Mouse (Mus musculus) erythroblast, embryonic 14.5 days (primary cell): ENCODE results near the gene Cmtm2b. TPM values are rescaled to one million over a fixed set of nuclear protein-coding genes. Genes with fewer than 3 reads are reported as not detected.

Source experiments
- H3K27me3 ChIP-seq: 2 replicates; pipeline ENCODE4 v1.6.1; 2012; ENCODE audit warnings: inconsistent platforms; ENCODE audit not compliant: control insufficient read depth
- H3K36me3 ChIP-seq: 2 replicates; pipeline ENCODE4 v1.6.1; 2012; ENCODE audit warnings: mild to moderate bottlenecking, inconsistent platforms; ENCODE audit not compliant: control insufficient read depth
- H3K4me1 ChIP-seq: 2 replicates; pipeline ENCODE4 v1.6.1; 2012; ENCODE audit warnings: inconsistent platforms; ENCODE audit not compliant: control insufficient read depth
- H3K4me3 ChIP-seq: replicated peaks from 2 replicates; pipeline ENCODE3; 2012; ENCODE audit warnings: moderate library complexity, mild to moderate bottlenecking, inconsistent platforms
- H3K9me3 ChIP-seq: 2 replicates; pipeline ENCODE4 v1.6.1; 2012; ENCODE audit warnings: low read length, inconsistent platforms, mixed read lengths; ENCODE audit not compliant: control insufficient read depth
- GATA1 ChIP-seq: IDR thresholded peaks from 2 replicates; pipeline ENCODE4 v1.6.1; 2012; ENCODE audit warnings: low read length, inconsistent platforms, mixed read lengths
- TAL1 ChIP-seq: IDR thresholded peaks from 3 replicates; pipeline ENCODE4 v1.6.1; 2012; ENCODE audit warnings: low read length, inconsistent platforms, mixed read lengths
- polyA plus RNA-seq: library from polyadenylated mRNA; stranded (reverse); fragments of >175 nt; gene quantifications from 2 replicates; pipeline ENCODE4 v1.2.3, GENCODE M21; 2012

Gene Cmtm2b
- polyA plus RNA-seq, 1 experiment, result not detected

DNA sequence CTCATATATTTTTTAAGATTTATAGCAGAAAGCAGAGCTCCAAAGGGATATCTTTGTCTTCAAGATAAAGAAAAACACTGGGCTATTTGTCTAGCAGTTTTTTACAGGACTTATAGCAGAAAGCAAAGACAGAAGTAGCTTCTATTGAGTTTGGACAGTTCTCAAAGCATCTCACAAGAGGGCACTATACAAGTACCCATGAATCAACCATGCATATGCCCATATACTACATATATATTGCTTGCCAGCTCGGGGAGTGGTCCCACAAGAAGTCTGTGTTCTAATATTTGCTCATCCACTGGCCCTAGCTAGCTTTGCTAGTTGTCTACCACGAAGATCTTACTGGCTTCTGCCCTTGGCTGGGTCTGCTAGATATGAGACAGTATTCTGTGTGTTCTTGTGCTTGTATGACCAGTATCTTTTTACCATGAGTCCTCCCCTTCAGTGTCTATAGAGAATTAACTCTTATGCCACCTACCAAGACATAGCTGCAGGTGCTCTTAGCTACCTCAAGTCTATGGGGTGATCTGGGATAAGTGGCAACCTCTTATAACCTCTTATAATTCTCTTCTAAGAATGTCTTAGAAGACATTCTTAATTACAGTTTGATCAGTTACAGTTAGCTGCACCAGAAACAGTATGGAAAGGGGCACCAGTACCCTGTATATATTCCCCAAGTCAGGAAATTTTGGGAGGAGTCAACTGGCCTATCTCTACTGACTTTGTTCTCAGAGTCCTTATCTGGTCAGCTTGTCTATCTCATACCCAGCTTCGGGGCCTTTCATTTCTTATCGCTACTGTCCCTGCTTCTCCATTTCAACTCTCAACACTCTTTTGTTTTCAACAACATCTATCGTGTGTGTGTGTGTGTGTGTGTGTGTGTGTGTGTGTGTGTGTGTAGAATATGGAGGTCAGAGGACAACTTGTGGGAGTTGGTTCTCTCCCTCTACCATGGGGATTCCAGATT, 10.9 kb downstream of the Cmtm2b start:
- H3K36me3 ChIP-seq, result no peaks in the 10 kb centered on the region
- TF ChIP-seq GATA1, result no peak
- TF ChIP-seq TAL1, result no peak
- no peaks in the 10 kb centered on the region for H3K27me3 ChIP-seq
- H3K4me1 ChIP-seq, result peaks cover 18% of the 10 kb centered on the region
- H3K4me3 ChIP-seq, result no peak overlapping the region
- no peaks in the 10 kb centered on the region for H3K9me3 ChIP-seq

- Histone ChIP-seq H3K36me3 (no peaks in the 10 kb centered on the region), H3K9me3 (no peaks in the 10 kb centered on the region), H3K4me3 (no peak overlapping the region), H3K4me1 (peaks cover 18% of the 10 kb centered on the region), H3K27me3 (no peaks in the 10 kb centered on the region)
- no peak for TF ChIP-seq GATA1
- no peak for TF ChIP-seq TAL1
Measured at GRCm38 (mm10) chr8:104333786-104334185, 11.8 kb downstream of the Cmtm2b start.

GRCm38 (mm10) chr8:104334196-104334595, 12.2 kb downstream of the Cmtm2b start:
- no peak overlapping the region for H3K4me3 ChIP-seq

GRCm38 (mm10) chr8:104336806-104337205, 14.8 kb downstream of the Cmtm2b start:
- Histone ChIP-seq H3K27me3 (peaks cover 24% of the 10 kb centered on the region), H3K4me3 (no peak overlapping the region), H3K4me1 (peaks cover 32% of the 10 kb centered on the region), H3K36me3 (no peaks in the 10 kb centered on the region), H3K9me3 (no peaks in the 10 kb centered on the region)
- TF ChIP-seq GATA1 (no peak), TAL1 (no peak)

More at GRCm38 (mm10) chr8:104334196-104334595, 12.2 kb downstream of the Cmtm2b start:
- peaks cover under 1% of the 10 kb centered on the region; the same call in 1 of the 2 replicates for H3K27me3 ChIP-seq
- no peaks in the 10 kb centered on the region for H3K36me3 ChIP-seq
- no peak for TF ChIP-seq GATA1
- no peak for TF ChIP-seq TAL1
- peaks cover 18% of the 10 kb centered on the region for H3K4me1 ChIP-seq
- H3K9me3 ChIP-seq, result no peaks in the 10 kb centered on the region

DNA sequence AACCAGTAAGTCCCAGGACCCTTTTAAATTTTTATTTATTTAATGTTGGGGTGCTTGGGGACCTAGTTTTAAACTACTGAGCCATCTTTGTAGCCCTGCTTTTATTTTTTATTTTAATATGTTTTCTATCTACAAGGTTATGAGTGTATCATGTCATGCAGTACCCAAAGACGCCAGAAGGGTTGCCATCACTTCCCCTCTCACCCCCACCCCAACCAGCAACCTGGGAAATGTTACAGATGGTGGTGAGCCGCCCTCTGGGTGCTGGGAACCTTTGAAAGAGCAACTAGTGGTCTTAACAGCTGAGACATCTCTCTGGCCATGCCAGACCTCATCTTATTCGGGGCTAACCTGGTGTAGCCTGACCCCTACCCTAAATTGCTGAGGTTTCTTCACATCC, 15.9 kb downstream of the Cmtm2b start:
- no peaks in the 10 kb centered on the region for H3K9me3 ChIP-seq
- no peak overlapping the region for H3K4me3 ChIP-seq
- H3K36me3 ChIP-seq, result no peaks in the 10 kb centered on the region
- peaks cover 28% of the 10 kb centered on the region for H3K27me3 ChIP-seq
- H3K4me1 ChIP-seq, result peaks cover 30% of the 10 kb centered on the region
- TF ChIP-seq TAL1, result no peak
- TF ChIP-seq GATA1, result no peak

- TF ChIP-seq GATA1 (no peak), TAL1 (no peak)
- Histone ChIP-seq H3K27me3 (peaks cover 28% of the 10 kb centered on the region), H3K4me3 (peak within 1 kb of the TSS; percentile 57), H3K4me1 (peaks cover 15% of the 10 kb centered on the region), H3K9me3 (no peaks in the 10 kb centered on the region), H3K36me3 (no peaks in the 10 kb centered on the region)
Measured at GRCm38 (mm10) chr8:104339229-104339982, 17.4 kb downstream of the Cmtm2b start, which contains the start of gene Cmtm3. Cmtm3 (plus strand) TSS chr8:104339410.

GRCm38 (mm10) chr8:104339983-104340232, 17.9 kb downstream of the Cmtm2b start:
- Histone ChIP-seq H3K27me3 (peaks cover 28% of the 10 kb centered on the region), H3K4me1 (peaks cover 15% of the 10 kb centered on the region), H3K36me3 (no peaks in the 10 kb centered on the region), H3K4me3 (peak overlapping the region; percentile 57), H3K9me3 (no peaks in the 10 kb centered on the region)
- no peak for TF ChIP-seq GATA1
- no peak for TF ChIP-seq TAL1

DNA sequence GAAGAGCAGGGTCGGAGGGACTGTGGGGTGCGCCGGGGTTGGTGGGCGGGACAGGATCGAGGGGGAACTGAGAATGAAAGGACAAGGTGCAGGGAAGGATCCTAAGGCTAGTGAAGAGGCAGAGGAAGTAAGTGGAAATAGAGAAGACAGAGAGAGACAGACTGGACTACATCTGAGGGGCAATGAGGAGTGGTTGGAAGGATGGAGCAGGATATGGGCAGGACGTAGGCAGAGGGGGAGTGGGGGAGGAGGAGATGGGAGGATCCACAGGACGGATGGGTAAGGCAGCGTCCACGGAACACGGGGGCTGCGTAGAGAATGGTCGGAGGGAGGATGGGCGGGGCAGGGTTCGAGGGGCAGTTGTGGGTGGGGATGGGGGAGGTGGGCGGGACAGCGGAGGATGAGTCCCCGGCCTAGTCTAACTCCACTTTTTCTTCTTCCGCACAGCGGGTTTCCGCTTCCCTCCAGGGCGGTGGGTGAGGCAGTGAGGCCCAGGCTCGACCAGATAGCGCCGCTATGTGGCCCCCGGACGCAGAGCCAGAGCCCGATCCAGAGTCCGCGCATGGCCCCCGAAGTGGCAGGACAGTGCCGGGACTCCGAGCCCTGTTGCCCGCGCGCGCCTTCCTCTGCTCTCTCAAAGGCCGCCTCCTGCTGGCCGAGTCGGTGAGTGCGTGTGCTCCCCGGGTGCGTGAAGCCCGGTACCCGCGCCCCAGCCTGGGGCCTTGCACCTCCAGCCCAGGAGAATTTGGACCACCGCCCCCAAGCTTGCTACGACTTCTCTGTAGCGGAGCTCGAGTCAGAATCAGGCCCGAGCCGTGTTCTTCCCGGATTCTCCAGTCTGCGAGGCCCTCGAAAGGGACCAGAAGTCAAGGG, 18.4 kb downstream of the Cmtm2b start:
- Histone ChIP-seq H3K36me3 (no peaks in the 10 kb centered on the region), H3K27me3 (peaks cover 28% of the 10 kb centered on the region), H3K9me3 (no peaks in the 10 kb centered on the region), H3K4me1 (peaks cover 15% of the 10 kb centered on the region), H3K4me3 (peak overlapping the region; percentile 57)
- no peak for TF ChIP-seq GATA1
- no peak for TF ChIP-seq TAL1

GRCm38 (mm10) chr8:104341106-104341561, 19.1 kb downstream of the Cmtm2b start:
- Histone ChIP-seq H3K4me3 (peak overlapping the region; percentile 57), H3K4me1 (peaks cover 15% of the 10 kb centered on the region), H3K36me3 (no peaks in the 10 kb centered on the region), H3K27me3 (peaks cover 28% of the 10 kb centered on the region), H3K9me3 (no peaks in the 10 kb centered on the region)
- TF ChIP-seq TAL1, result no peak
- no peak for TF ChIP-seq GATA1
